Mouse (Mus musculus) thymus, adult 2 months (tissue): ENCODE results near the gene Top2b.

Source experiments
- CTCF ChIP-seq: fragments of 200-500 bp; IDR thresholded peaks from 2 replicates; pipeline ENCODE4 v1.5.1; 2012; ENCODE audit warnings: mild to moderate bottlenecking, control low read depth, low read length, moderate library complexity, borderline replicate concordance; ENCODE audit not compliant: control insufficient read depth, poor library complexity, insufficient read depth; ENCODE audit errors: extremely low read depth
- POLR2A ChIP-seq: fragments of 200-500 bp; IDR thresholded peaks from 2 replicates; pipeline ENCODE4 v1.6.1; 2012; ENCODE audit warnings: mild to moderate bottlenecking, low read length, control low read depth, moderate library complexity; ENCODE audit not compliant: control insufficient read depth, poor library complexity, insufficient read depth; ENCODE audit errors: extremely low read depth

- TF ChIP-seq CTCF (no peak), POLR2A (no peak)
These were observed 40.6 kb upstream of the Top2b start for GRCm38 (mm10) chr14:16324394-16324793.
